Mouse (Mus musculus): ENCODE measurements at regions not wholly inside any gene's neighbourhood (a gene's known extent, or its start where the extent isn't known, plus 50 kb on each side); places are given as distances from the start of the nearest gene placed in this dataset.
A peak's percentile ranks its signal among the peaks of the same experiment; 100 is the strongest.

- no peak overlapping the region for H3K27ac ChIP-seq (ENCODE audit: low read depth, low read length)
- H3K9ac ChIP-seq (ENCODE audit: low read length), result no peak overlapping the region
- 76% methylated on average over 5 of the region's 5 CpGs for WGBS
- peaks cover 3% of the 10 kb centered on the region; the same call in 1 of the 2 replicates for H3K4me1 ChIP-seq (ENCODE audit: control insufficient read depth, insufficient read depth, low read length)
- H3K36me3 ChIP-seq (ENCODE audit: control insufficient read depth, insufficient read depth, low read length), result no peaks in the 10 kb centered on the region
- H3K4me3 ChIP-seq (ENCODE audit: low read depth, low read length), result no peak overlapping the region
- no peak overlapping the region for H3K4me2 ChIP-seq (ENCODE audit: low read length)
- ATAC-seq (no peak), DNase-seq (ENCODE audit: low spot score) (no peak)
- H3K27me3 ChIP-seq (replicated peaks; ENCODE audit: control insufficient read depth, insufficient read depth, low read length), result no peaks in the 10 kb centered on the region
- no peaks in the 10 kb centered on the region for H3K9me3 ChIP-seq (replicated peaks; ENCODE audit: control insufficient read depth, low read length)
Observed at GRCm38 (mm10) chr7:37908618-37909130, 114.7 kb downstream of the Uri1 start.

GRCm38 (mm10) chr7:37893885-37894284 lies 120.4 kb upstream of the Zfp536 start:
- Histone ChIP-seq H3K4me2 (ENCODE audit: low read length) (no peak overlapping the region), H3K9me3 (replicated peaks; ENCODE audit: control insufficient read depth, low read length) (no peaks in the 10 kb centered on the region), H3K4me1 (ENCODE audit: control insufficient read depth, insufficient read depth, low read length) (no peaks in the 10 kb centered on the region), H3K36me3 (ENCODE audit: control insufficient read depth, insufficient read depth, low read length) (no peaks in the 10 kb centered on the region), H3K9ac (ENCODE audit: low read length) (no peak overlapping the region), H3K4me3 (ENCODE audit: low read depth, low read length) (no peak overlapping the region), H3K27ac (ENCODE audit: low read depth, low read length) (no peak overlapping the region), H3K27me3 (replicated peaks; ENCODE audit: control insufficient read depth, insufficient read depth, low read length) (no peaks in the 10 kb centered on the region)
- WGBS, result 79% methylated on average over 6 of the region's 6 CpGs
- ATAC-seq (no peak), DNase-seq (ENCODE audit: low spot score) (no peak)

GRCm38 (mm10) chr7:37874382-37874781 lies 100.9 kb upstream of the Zfp536 start:
- DNase-seq (ENCODE audit: low spot score) (peak; percentile 55), ATAC-seq (peak; percentile 29; the same call in 1 of the 2 replicates)
- no peak overlapping the region for H3K4me3 ChIP-seq (ENCODE audit: low read depth, low read length)
- no peak overlapping the region for H3K4me2 ChIP-seq (ENCODE audit: low read length)
- no peak overlapping the region for H3K27ac ChIP-seq (ENCODE audit: low read depth, low read length)
- WGBS, result 55% methylated on average over 12 of the region's 12 CpGs
- no peaks in the 10 kb centered on the region for H3K27me3 ChIP-seq (replicated peaks; ENCODE audit: control insufficient read depth, insufficient read depth, low read length)
- H3K4me1 ChIP-seq (ENCODE audit: control insufficient read depth, insufficient read depth, low read length), result peaks cover 5% of the 10 kb centered on the region
- no peak overlapping the region for H3K9ac ChIP-seq (ENCODE audit: low read length)
- H3K9me3 ChIP-seq (replicated peaks; ENCODE audit: control insufficient read depth, low read length), result no peaks in the 10 kb centered on the region
- no peaks in the 10 kb centered on the region for H3K36me3 ChIP-seq (ENCODE audit: control insufficient read depth, insufficient read depth, low read length)

- no peak for ATAC-seq
- Histone ChIP-seq H3K9me3 (replicated peaks; ENCODE audit: control insufficient read depth, low read length) (no peaks in the 10 kb centered on the region), H3K4me3 (ENCODE audit: low read depth, low read length) (no peak overlapping the region), H3K36me3 (ENCODE audit: control insufficient read depth, insufficient read depth, low read length) (no peaks in the 10 kb centered on the region), H3K4me1 (ENCODE audit: control insufficient read depth, insufficient read depth, low read length) (peaks cover 5% of the 10 kb centered on the region), H3K27ac (ENCODE audit: low read depth, low read length) (0 out of 2 replicates have a peak overlapping the region, but pooled peaks have one; percentile 33), H3K9ac (ENCODE audit: low read length) (no peak overlapping the region), H3K4me2 (ENCODE audit: low read length) (no peak overlapping the region), H3K27me3 (replicated peaks; ENCODE audit: control insufficient read depth, insufficient read depth, low read length) (no peaks in the 10 kb centered on the region)
- 62% methylated on average over 5 of the region's 5 CpGs for WGBS
- peak; percentile 43 for DNase-seq (ENCODE audit: low spot score)
Observed at GRCm38 (mm10) chr7:37870956-37871355, 97.5 kb upstream of the Zfp536 start.

GRCm38 (mm10) chr7:37866468-37866867 lies 93.0 kb upstream of the Zfp536 start:
- H3K27ac ChIP-seq (ENCODE audit: low read depth, low read length), result no peak overlapping the region
- WGBS, result 4% methylated on average over 1 of the region's 1 CpGs

DNA sequence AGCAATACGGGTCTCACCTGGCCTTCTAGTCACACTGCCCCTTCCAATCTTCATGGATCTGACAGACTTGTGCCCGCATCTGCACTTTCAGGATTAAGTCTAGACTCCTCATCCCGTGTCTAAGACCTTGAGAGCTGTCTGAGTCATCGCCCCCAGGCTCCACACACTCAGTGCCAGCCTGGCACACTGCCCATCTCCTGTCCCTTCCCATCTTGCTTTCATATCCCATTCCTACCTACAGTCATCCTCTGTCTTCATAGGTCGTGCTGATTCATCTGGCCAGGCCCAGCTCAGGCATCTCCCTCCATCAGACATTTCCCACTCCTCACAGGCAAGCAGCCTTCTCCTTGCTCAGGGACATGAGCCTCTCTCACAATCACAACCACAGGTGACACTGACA lies 78.0 kb upstream of the Zfp536 start:
- no peaks in the 10 kb centered on the region for H3K4me1 ChIP-seq (ENCODE audit: control insufficient read depth, insufficient read depth, low read length)
- H3K4me3 ChIP-seq (ENCODE audit: low read depth, low read length), result no peak overlapping the region
- DNase-seq (ENCODE audit: low spot score) (no peak), ATAC-seq (no peak)
- no peak overlapping the region for H3K9ac ChIP-seq (ENCODE audit: low read length)
- H3K27ac ChIP-seq (ENCODE audit: low read depth, low read length), result no peak overlapping the region
- no peak overlapping the region for H3K4me2 ChIP-seq (ENCODE audit: low read length)
- WGBS, result 89% methylated on average over 5 of the region's 5 CpGs
- no peaks in the 10 kb centered on the region for H3K36me3 ChIP-seq (ENCODE audit: control insufficient read depth, insufficient read depth, low read length)
- no peaks in the 10 kb centered on the region for H3K9me3 ChIP-seq (replicated peaks; ENCODE audit: control insufficient read depth, low read length)
- no peaks in the 10 kb centered on the region for H3K27me3 ChIP-seq (replicated peaks; ENCODE audit: control insufficient read depth, insufficient read depth, low read length)

More at GRCm38 (mm10) chr7:37866468-37866867, 93.0 kb upstream of the Zfp536 start:
- Histone ChIP-seq H3K9ac (ENCODE audit: low read length) (no peak overlapping the region), H3K36me3 (ENCODE audit: control insufficient read depth, insufficient read depth, low read length) (no peaks in the 10 kb centered on the region), H3K27me3 (replicated peaks; ENCODE audit: control insufficient read depth, insufficient read depth, low read length) (no peaks in the 10 kb centered on the region), H3K4me1 (ENCODE audit: control insufficient read depth, insufficient read depth, low read length) (peaks cover 5% of the 10 kb centered on the region), H3K4me3 (ENCODE audit: low read depth, low read length) (no peak overlapping the region), H3K9me3 (replicated peaks; ENCODE audit: control insufficient read depth, low read length) (no peaks in the 10 kb centered on the region), H3K4me2 (ENCODE audit: low read length) (no peak overlapping the region)
- ATAC-seq (no peak), DNase-seq (ENCODE audit: low spot score) (no peak)

DNA sequence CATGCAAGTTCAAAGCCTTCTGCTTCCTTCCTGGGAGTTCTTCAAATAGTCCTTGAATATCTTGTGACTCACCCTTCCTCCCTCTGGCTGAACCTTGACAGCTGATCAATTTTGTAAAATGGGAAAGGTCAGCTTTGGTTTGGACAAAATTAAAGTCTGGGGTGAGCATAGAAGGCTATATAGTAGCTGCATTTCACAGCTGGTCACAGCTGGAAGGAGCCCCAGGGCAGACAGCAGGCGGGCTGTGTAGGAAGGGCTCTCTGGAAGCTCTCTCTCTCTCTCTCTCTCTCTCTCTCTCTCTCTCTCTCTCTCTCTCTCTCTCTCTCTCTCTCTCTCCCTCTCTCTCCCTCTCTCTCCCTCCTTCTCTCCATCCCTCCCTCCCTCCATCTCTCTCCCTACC lies 71.8 kb upstream of the Zfp536 start:
- Histone ChIP-seq H3K4me1 (ENCODE audit: control insufficient read depth, insufficient read depth, low read length) (peaks cover 13% of the 10 kb centered on the region; the same call in 1 of the 2 replicates), H3K27me3 (replicated peaks; ENCODE audit: control insufficient read depth, insufficient read depth, low read length) (no peaks in the 10 kb centered on the region), H3K27ac (ENCODE audit: low read depth, low read length) (no peak overlapping the region), H3K9me3 (replicated peaks; ENCODE audit: control insufficient read depth, low read length) (no peaks in the 10 kb centered on the region), H3K4me3 (ENCODE audit: low read depth, low read length) (no peak overlapping the region), H3K4me2 (ENCODE audit: low read length) (no peak overlapping the region), H3K9ac (ENCODE audit: low read length) (no peak overlapping the region), H3K36me3 (ENCODE audit: control insufficient read depth, insufficient read depth, low read length) (no peaks in the 10 kb centered on the region)
- 64% methylated on average over 1 of the region's 1 CpGs for WGBS
- no peak for ATAC-seq
- no peak for DNase-seq (ENCODE audit: low spot score)

DNA sequence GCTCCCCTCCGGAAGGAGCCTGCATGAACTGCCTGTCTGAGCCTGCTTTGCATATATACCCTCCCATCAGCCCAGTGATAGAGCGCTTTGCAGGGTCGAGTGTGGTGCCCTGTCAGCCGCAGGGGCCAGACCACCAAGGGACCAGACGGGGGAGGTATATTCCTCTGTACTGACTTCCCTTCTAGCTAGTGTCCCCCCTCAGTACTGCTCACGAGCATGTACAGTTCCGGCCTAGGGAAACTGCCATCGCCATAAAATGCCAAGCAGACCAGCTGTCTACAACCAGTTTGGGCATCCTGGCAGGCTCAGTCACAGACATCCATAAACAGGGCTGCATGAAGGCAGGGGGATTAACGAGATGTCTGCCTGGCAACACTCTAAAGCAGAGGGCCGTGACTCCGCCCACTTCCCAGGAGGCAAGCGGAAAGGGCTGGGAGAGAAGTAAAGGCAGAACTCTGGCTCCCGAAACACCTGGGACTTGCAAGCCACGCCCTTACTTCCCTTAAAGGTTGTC lies 68.6 kb upstream of the Zfp536 start:
- Histone ChIP-seq H3K36me3 (ENCODE audit: control insufficient read depth, insufficient read depth, low read length) (no peaks in the 10 kb centered on the region), H3K9me3 (replicated peaks; ENCODE audit: control insufficient read depth, low read length) (no peaks in the 10 kb centered on the region), H3K4me1 (ENCODE audit: control insufficient read depth, insufficient read depth, low read length) (peaks cover 13% of the 10 kb centered on the region; the same call in 1 of the 2 replicates), H3K9ac (ENCODE audit: low read length) (peak overlapping the region; percentile 54), H3K4me2 (ENCODE audit: low read length) (peak overlapping the region; percentile 49), H3K27me3 (replicated peaks; ENCODE audit: control insufficient read depth, insufficient read depth, low read length) (no peaks in the 10 kb centered on the region), H3K27ac (ENCODE audit: low read depth, low read length) (0 out of 2 replicates have a peak overlapping the region, but pooled peaks have one; percentile 50), H3K4me3 (ENCODE audit: low read depth, low read length) (peak overlapping the region; percentile 22)
- ATAC-seq (peak; percentile 93), DNase-seq (ENCODE audit: low spot score) (peak; percentile 85)
- 2% methylated on average over 14 of the region's 14 CpGs for WGBS

DNA sequence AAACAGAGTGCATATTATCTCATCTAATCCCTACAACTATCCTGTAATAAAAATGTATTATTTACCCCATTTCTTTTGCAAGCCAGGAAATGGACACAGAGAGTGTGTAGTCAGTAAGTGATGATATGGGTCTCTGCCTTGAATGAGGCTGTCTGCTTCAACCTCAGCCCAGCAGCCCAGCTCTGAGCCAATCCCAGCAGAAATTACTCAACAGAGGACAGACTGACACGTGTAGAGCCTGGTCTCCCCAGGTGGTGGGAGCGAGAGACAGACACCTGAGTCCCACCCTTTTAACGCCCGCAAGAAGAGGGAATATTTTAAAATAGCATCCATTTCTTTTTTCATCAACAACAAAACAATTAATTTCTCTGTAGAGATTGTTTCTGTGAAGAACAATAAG lies 68.1 kb upstream of the Zfp536 start:
- Histone ChIP-seq H3K4me2 (ENCODE audit: low read length) (peak overlapping the region; percentile 49), H3K27me3 (replicated peaks; ENCODE audit: control insufficient read depth, insufficient read depth, low read length) (no peaks in the 10 kb centered on the region), H3K9me3 (replicated peaks; ENCODE audit: control insufficient read depth, low read length) (no peaks in the 10 kb centered on the region), H3K9ac (ENCODE audit: low read length) (peak overlapping the region; percentile 54; the same call in 1 of the 2 replicates), H3K27ac (ENCODE audit: low read depth, low read length) (no peak overlapping the region), H3K4me3 (ENCODE audit: low read depth, low read length) (peak overlapping the region; percentile 22; the same call in 1 of the 2 replicates), H3K4me1 (ENCODE audit: control insufficient read depth, insufficient read depth, low read length) (peaks cover 13% of the 10 kb centered on the region; the same call in 1 of the 2 replicates), H3K36me3 (ENCODE audit: control insufficient read depth, insufficient read depth, low read length) (no peaks in the 10 kb centered on the region)
- 18% methylated on average over 4 of the region's 4 CpGs for WGBS
- peak; percentile 13; the same call in 1 of the 2 replicates for ATAC-seq
- DNase-seq (ENCODE audit: low spot score), result no peak
